7 mouse cellular contexts compared by ENCODE assay signal in the genomic region with DNA sequence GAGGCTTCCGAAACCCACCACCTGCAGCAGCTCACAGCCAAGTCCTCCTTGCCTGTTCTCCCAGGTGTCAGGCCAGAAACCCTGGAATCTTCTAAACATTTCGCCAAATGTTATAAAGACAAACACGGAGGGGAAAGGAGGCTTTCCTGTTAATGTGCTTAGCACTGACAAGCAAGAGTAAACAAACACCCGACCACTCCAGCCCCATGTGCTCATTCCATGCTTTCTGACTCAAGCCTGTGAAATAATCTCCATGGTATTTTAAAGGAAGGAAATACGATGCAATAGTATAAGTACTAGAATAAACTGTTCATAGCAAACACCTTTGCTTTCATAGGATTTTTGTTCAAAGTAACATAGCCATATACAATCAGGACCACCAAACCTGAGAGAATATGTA. TPM values are rescaled to one million over a fixed set of nuclear protein-coding genes. Genes with fewer than 3 reads are reported as not detected.
A peak's percentile ranks its signal among the peaks of the same experiment; 100 is the strongest.
DNase-seq lines count a peak whose midpoint lies in the region; ATAC-seq and TF ChIP-seq lines count a peak whose summit lies in the region.

No protein-coding gene starts in this region.

- TF ChIP-seq CTCF in lung, postnatal 0 days (IDR thresholded peaks at IDR 0.05): no peak
- no peak for TF ChIP-seq CTCF in lung, adult 2 months (IDR thresholded peaks at IDR 0.05; ENCODE audit: insufficient read depth, low read length)

- no peak for TF ChIP-seq POLR2A in lung, adult 2 months (IDR thresholded peaks at IDR 0.05; ENCODE audit: borderline replicate concordance, extremely low read depth, low read depth, low read length)

- H3K36me3 ChIP-seq in lung, postnatal 0 days (ENCODE audit: insufficient read depth, low read length): no peaks in the 10 kb centered on the region
- no peaks in the 10 kb centered on the region; the same call in 1 of the 2 replicates for H3K36me3 ChIP-seq in forebrain, embryonic 13.5 days (ENCODE audit: poor library complexity, severe bottlenecking)
- H3K36me3 ChIP-seq in limb, embryonic 15.5 days: no peaks in the 10 kb centered on the region
- no peaks in the 10 kb centered on the region for H3K36me3 ChIP-seq in stomach, embryonic 16.5 days (ENCODE audit: control insufficient read depth, insufficient read depth, low read length)

- peak; percentile 57 for ATAC-seq in lung, postnatal 0 days
- no peak for ATAC-seq in forebrain, embryonic 13.5 days
- no peak for ATAC-seq in limb, embryonic 15.5 days (ENCODE audit: insufficient number of reproducible peaks, low FRiP score, low TSS enrichment, low read depth)
- ATAC-seq in stomach, embryonic 16.5 days (ENCODE audit: insufficient read depth, low FRiP score): no peak

- peak overlapping the region; percentile 83 for H3K27ac ChIP-seq in lung, postnatal 0 days (ENCODE audit: low read length)
- H3K27ac ChIP-seq in forebrain, embryonic 13.5 days: peak overlapping the region; percentile 93
- H3K27ac ChIP-seq in limb, embryonic 15.5 days: peak overlapping the region; percentile 84
- peak overlapping the region; percentile 93 for H3K27ac ChIP-seq in stomach, embryonic 16.5 days (ENCODE audit: low read length)

- peak; percentile 71; the same call in 1 of the 2 replicates for TF ChIP-seq EP300 in lung, postnatal 0 days (IDR thresholded peaks at IDR 0.05)

- DNase-seq in lung, postnatal 0 days (ENCODE audit: low spot score): peak; percentile 76
- no peak for DNase-seq in lung, adult 2 months
- DNase-seq in frontal cortex, postnatal 14 days (ENCODE audit: low spot score in 2 of 2): no peak
- no peak for DNase-seq in embryo, embryonic 10.5 days (ENCODE audit: low spot score)

- no peaks in the 10 kb centered on the region for H3K9me3 ChIP-seq in lung, postnatal 0 days (ENCODE audit: low read length)
- no peaks in the 10 kb centered on the region for H3K9me3 ChIP-seq in forebrain, embryonic 13.5 days (replicated peaks)
- no peaks in the 10 kb centered on the region for H3K9me3 ChIP-seq in limb, embryonic 15.5 days
- H3K9me3 ChIP-seq in stomach, embryonic 16.5 days (replicated peaks; ENCODE audit: control insufficient read depth, low read length): no peaks in the 10 kb centered on the region

- no peak overlapping the region for H3K4me3 ChIP-seq in lung, postnatal 0 days (ENCODE audit: low read depth, low read length)
- H3K4me3 ChIP-seq in lung, adult 2 months (replicated peaks; ENCODE audit: extremely low read depth, low read depth, low read length): no peak overlapping the region
- no peak overlapping the region for H3K4me3 ChIP-seq in forebrain, embryonic 13.5 days
- no peak overlapping the region for H3K4me3 ChIP-seq in limb, embryonic 15.5 days
- H3K4me3 ChIP-seq in stomach, embryonic 16.5 days (replicated peaks; ENCODE audit: low read length): no peak overlapping the region

- H3K9ac ChIP-seq in lung, postnatal 0 days (replicated peaks; ENCODE audit: low read depth): no peak overlapping the region
- peak overlapping the region; percentile 31; the same call in 1 of the 2 replicates for H3K9ac ChIP-seq in forebrain, embryonic 13.5 days
- H3K9ac ChIP-seq in limb, embryonic 15.5 days: no peak overlapping the region
- no peak overlapping the region for H3K9ac ChIP-seq in stomach, embryonic 16.5 days (ENCODE audit: low read length)

- H3K4me1 ChIP-seq in lung, postnatal 0 days (ENCODE audit: insufficient read depth, low read depth, low read length): peaks cover 39% of the 10 kb centered on the region
- H3K4me1 ChIP-seq in lung, adult 2 months (ENCODE audit: control insufficient read depth, insufficient read depth, low read length): peaks cover 48% of the 10 kb centered on the region
- peaks cover 52% of the 10 kb centered on the region for H3K4me1 ChIP-seq in forebrain, embryonic 13.5 days
- H3K4me1 ChIP-seq in limb, embryonic 15.5 days: peaks cover 55% of the 10 kb centered on the region
- H3K4me1 ChIP-seq in stomach, embryonic 16.5 days (ENCODE audit: control insufficient read depth, insufficient read depth, low read length): peaks cover 57% of the 10 kb centered on the region

- no peaks in the 10 kb centered on the region for H3K27me3 ChIP-seq in lung, postnatal 0 days (replicated peaks; ENCODE audit: insufficient read depth, low read length)
- no peaks in the 10 kb centered on the region for H3K27me3 ChIP-seq in forebrain, embryonic 13.5 days
- no peaks in the 10 kb centered on the region for H3K27me3 ChIP-seq in limb, embryonic 15.5 days
- H3K27me3 ChIP-seq in stomach, embryonic 16.5 days (ENCODE audit: control insufficient read depth, insufficient read depth, low read length): no peaks in the 10 kb centered on the region

- 11% methylated on average over 5 of the region's 5 CpGs for WGBS in lung, postnatal 0 days
- 16% methylated on average over 5 of the region's 5 CpGs for WGBS in lung, adult 2 months
- WGBS in forebrain, embryonic 13.5 days: 51% methylated on average over 5 of the region's 5 CpGs
- WGBS in limb, embryonic 15.5 days: 47% methylated on average over 5 of the region's 5 CpGs
- WGBS in stomach, embryonic 16.5 days: 25% methylated on average over 5 of the region's 5 CpGs

- 0 out of 2 replicates have a peak overlapping the region, but pooled peaks have one; percentile 17 for H3K4me2 ChIP-seq in lung, postnatal 0 days (replicated peaks; ENCODE audit: low read depth, low read length)
- H3K4me2 ChIP-seq in forebrain, embryonic 13.5 days: no peak overlapping the region
- H3K4me2 ChIP-seq in limb, embryonic 15.5 days: no peak overlapping the region
- no peak overlapping the region for H3K4me2 ChIP-seq in stomach, embryonic 16.5 days (ENCODE audit: low read depth, low read length)

RNA-seq across cellular contexts. Expression of a gene that starts 38.0 kb away (rescaled TPM):
- 25.4 and 32.0 TPM in 2 replicates for polyA plus RNA-seq in lung, postnatal 0 days (2015; fragmentation: Nextera tagmentation; extraction: Ambion mirVana)
- 112 and 120 TPM in 2 replicates for polyA plus RNA-seq in lung, adult 2 months (2012; rRNA removed)
- polyA plus RNA-seq in forebrain, embryonic 13.5 days (2015; fragmentation: Nextera tagmentation; extraction: Ambion mirVana): 11.0 and 12.6 TPM in 2 replicates
- 19.1 and 24.3 TPM in 2 replicates for polyA plus RNA-seq in limb, embryonic 15.5 days (2015; fragmentation: Nextera tagmentation; extraction: Ambion mirVana)
- 6.9 and 7.2 TPM in 2 replicates for polyA plus RNA-seq in stomach, embryonic 16.5 days (2015; fragmentation: Nextera tagmentation; extraction: Ambion mirVana)
